Mouse (Mus musculus): ENCODE data around the gene Gpr82.
A peak's percentile ranks its signal among the peaks of the same experiment; 100 is the strongest.

Gene Gpr82

DNA sequence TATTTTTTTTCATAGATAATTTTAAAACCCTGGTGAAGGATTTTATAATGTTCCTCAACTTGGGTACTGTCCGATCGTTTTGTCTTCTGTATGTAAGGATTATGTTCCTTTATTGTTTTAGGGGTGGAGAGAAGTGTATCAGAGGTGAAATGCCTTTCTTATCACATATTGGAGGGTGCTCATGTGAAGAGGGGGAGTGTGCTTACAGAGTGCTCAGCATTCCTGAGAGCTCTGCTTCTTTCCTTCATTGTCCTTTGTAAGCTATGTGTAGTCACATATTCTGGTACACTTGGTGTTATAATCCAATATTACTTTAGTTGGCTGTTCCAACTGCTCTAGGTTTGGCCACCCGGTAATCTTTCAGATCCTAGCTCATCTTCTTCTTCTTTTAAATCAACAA is 39.5 kb downstream of the Gpr82 start:
- DNase-seq (ENCODE audit: low spot score), result no peak

DNA sequence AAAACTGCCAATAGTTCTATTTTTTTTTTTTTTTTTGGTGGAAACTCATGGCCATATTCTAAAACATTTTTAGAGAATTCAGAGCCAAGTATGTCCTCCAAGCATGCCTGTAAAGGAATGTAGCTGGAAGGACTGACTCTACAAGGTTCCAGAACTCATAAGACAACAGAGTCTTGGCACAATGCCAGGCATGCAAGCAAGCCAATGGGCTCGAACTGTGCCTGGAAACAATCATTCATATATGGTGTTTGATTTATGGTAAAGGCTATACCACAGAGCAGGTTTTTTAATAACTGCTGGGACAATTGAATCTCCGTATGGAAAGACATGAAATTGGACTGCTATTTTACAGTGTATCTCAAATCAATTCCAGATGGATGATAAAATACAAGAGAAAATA is 43.9 kb downstream of the Gpr82 start:
- no peak for DNase-seq (ENCODE audit: low spot score)

DNA sequence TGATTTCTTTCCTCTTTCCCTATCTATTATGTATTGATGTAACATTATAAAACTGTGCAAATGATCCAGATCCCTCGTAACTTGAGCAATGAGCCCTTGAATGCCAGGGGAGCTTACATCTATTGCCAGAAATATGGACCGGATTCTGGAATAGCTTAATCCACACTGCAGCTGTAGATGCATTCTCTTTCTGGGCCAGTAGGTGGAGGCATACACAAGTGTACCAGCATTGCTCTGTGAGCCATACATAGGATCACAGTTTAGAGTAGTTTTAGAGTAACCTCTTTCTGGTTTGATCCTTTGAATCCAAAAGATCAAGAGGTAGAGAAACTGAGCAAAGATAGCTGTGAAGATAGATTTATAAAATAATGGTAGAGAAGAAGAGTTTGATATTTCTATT is 49.0 kb downstream of the Gpr82 start:
- peak; percentile 53 for DNase-seq (ENCODE audit: low spot score)
